Mouse (Mus musculus) liver, embryonic 14.5 days (tissue): ENCODE measurements around the gene Nupr1l.

Experiments used
- CTCF ChIP-seq: IDR thresholded peaks from 2 replicates; pipeline ENCODE4 v1.5.1; 2016; ENCODE audit warnings: antibody characterized with exemption, low read depth, control low read depth
- EP300 ChIP-seq: IDR thresholded peaks from 2 replicates; pipeline ENCODE4 v1.6.1; 2016; ENCODE audit warnings: antibody characterized with exemption, low read depth

DNA sequence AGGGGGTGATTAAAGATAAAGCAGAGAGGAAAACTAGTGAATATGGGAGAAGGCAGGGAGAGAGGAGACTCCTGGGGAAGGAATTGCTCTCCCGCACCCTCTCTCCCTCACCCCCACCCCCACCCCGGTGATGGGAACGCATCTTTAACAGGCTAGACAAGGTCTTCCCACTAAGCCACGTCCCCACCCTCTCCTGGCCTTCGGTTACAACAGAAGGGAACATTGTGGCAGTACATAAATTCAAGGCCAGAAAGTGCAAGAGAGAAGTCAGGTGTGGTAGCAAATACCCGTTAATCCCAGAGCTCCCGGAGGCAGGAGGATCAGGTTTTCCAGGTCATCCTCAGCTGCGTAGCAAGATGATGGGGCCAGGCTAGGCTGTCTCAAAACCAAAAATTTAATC, 11.0 kb downstream of the Nupr1l start:
- TF ChIP-seq CTCF: no peak
- no peak for TF ChIP-seq EP300
